11 mouse cellular contexts compared by ENCODE assay signal in the genomic region with DNA sequence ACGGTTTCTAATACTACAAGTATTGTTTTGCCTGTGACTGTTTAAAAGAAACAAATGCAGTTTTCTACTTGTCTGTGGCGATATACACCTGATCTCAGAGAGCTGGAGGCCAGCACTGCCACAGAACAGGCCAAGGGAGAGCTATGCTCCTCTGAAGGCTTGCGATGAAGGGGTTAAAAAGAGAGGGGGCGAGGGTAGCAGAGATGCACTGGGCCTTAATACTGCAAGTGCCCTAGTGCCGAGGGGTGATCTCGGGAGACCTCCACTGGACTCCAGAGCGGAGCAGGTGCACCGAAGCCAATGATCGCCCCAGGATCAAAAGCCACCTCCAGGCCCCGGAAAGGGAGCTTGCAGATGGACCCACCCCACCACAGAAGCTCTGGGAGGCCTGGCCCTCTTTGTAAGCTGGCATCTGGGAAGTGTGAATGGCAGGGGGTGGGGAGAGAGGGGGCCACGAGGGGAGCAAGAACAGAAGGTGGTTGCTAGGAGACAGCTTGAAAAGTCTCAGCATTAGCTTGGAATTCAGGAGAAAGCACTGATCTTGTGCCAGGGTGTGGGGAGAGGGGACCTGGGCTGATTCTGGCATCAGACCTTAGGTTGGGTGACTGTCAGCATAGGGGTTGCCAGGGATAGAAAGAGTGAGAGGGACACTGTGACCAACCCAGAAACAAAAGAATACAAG. TPM values are rescaled to one million over a fixed set of nuclear protein-coding genes. Genes with fewer than 3 reads are reported as not detected.
DNase-seq lines count a peak whose midpoint lies in the region; ATAC-seq and TF ChIP-seq lines count a peak whose summit lies in the region.
"Had no signal": no experiment of that assay in that cellular context is flagged by ENCODE, and none has a peak within 500 bp of the region (broad histone marks: within the 10 kb centered on the region; RNA-seq: fewer than 3 reads in every experiment).

No protein-coding gene starts in this region.

- H3K4me2 ChIP-seq in heart, embryonic 12.5 days, result no peak overlapping the region
- H3K4me2 ChIP-seq in liver, postnatal 0 days (ENCODE audit: low read depth, low read length), result no peak overlapping the region
- H3K4me2 ChIP-seq in kidney, embryonic 14.5 days (replicated peaks; ENCODE audit: low read depth, low read length), result no peak overlapping the region
- H3K4me2 ChIP-seq: embryonic facial prominence, embryonic 13.5 days had no signal

- H3K27ac ChIP-seq in heart, embryonic 12.5 days (ENCODE audit: poor library complexity, severe bottlenecking), result no peak overlapping the region
- no peak overlapping the region for H3K27ac ChIP-seq in liver, postnatal 0 days (ENCODE audit: low read depth)
- no peak overlapping the region for H3K27ac ChIP-seq in kidney, embryonic 14.5 days (ENCODE audit: low read depth, low read length)
- H3K27ac ChIP-seq: embryonic facial prominence, embryonic 13.5 days; kidney, postnatal 0 days had no signal

- H3K36me3 ChIP-seq in heart, embryonic 12.5 days, result peaks cover 3% of the 10 kb centered on the region; the same call in 1 of the 2 replicates
- peaks cover 14% of the 10 kb centered on the region for H3K36me3 ChIP-seq in liver, postnatal 0 days (replicated peaks; ENCODE audit: insufficient read depth, low read length)
- H3K36me3 ChIP-seq in kidney, embryonic 14.5 days (ENCODE audit: control insufficient read depth, insufficient read depth, low read length), result peaks cover 8% of the 10 kb centered on the region; the same call in 1 of the 2 replicates

- no peak for TF ChIP-seq CTCF in liver, postnatal 0 days (IDR thresholded peaks at IDR 0.05; ENCODE audit: low read depth)

- intact Hi-C loops in left cerebral cortex, postnatal 14 days (cut with DNase I), result loop anchor here (5.0 kb wide), 1 partner anchor 121 kb away; no protein-coding TSS in a partner anchor

- no peak for TF ChIP-seq EP300 in liver, postnatal 0 days (IDR thresholded peaks at IDR 0.05; ENCODE audit: low read depth)

- WGBS in heart, embryonic 12.5 days, result 69% methylated on average over 11 of the region's 11 CpGs
- 67% methylated on average over 11 of the region's 11 CpGs for WGBS in liver, postnatal 0 days (ENCODE audit: insufficient replicate concordance)
- 48% methylated on average over 11 of the region's 11 CpGs for WGBS in kidney, embryonic 14.5 days

- no peaks in the 10 kb centered on the region for H3K27me3 ChIP-seq in heart, embryonic 12.5 days (replicated peaks)
- H3K27me3 ChIP-seq in liver, postnatal 0 days (ENCODE audit: insufficient read depth, low read length), result no peaks in the 10 kb centered on the region
- no peaks in the 10 kb centered on the region for H3K27me3 ChIP-seq in kidney, embryonic 14.5 days (ENCODE audit: control insufficient read depth, insufficient read depth, low read length)
- H3K27me3 ChIP-seq: embryonic facial prominence, embryonic 13.5 days had no signal

- 0 out of 2 replicates have a peak, but pooled peaks have one; percentile 33 for ATAC-seq in heart, embryonic 12.5 days (ENCODE audit: insufficient number of reproducible peaks, low FRiP score)
- ATAC-seq in megakaryocyte progenitor cell, adult 5-6 weeks (replicated peaks; ENCODE audit: poor library complexity), result no peak
- no peak for ATAC-seq in liver, postnatal 0 days
- ATAC-seq in kidney, embryonic 14.5 days (ENCODE audit: low FRiP score, low TSS enrichment), result no peak

- peaks cover 13% of the 10 kb centered on the region for H3K4me1 ChIP-seq in heart, embryonic 12.5 days (replicated peaks)
- H3K4me1 ChIP-seq in liver, postnatal 0 days (ENCODE audit: insufficient read depth), result no peaks in the 10 kb centered on the region
- H3K4me1 ChIP-seq in kidney, embryonic 14.5 days (ENCODE audit: control insufficient read depth, insufficient read depth, low read length), result no peaks in the 10 kb centered on the region
- H3K4me1 ChIP-seq: megakaryocyte, embryonic 14.5 days had no signal

- H3K9ac ChIP-seq in heart, embryonic 12.5 days, result no peak overlapping the region
- H3K9ac ChIP-seq in liver, postnatal 0 days (replicated peaks), result no peak overlapping the region
- H3K9ac ChIP-seq in kidney, embryonic 14.5 days (ENCODE audit: low read depth, low read length), result no peak overlapping the region
- H3K9ac ChIP-seq: embryonic facial prominence, embryonic 13.5 days had no signal

- no peak overlapping the region for H3K4me3 ChIP-seq in heart, embryonic 12.5 days
- H3K4me3 ChIP-seq in liver, postnatal 0 days (ENCODE audit: low read depth, low read length), result no peak overlapping the region
- H3K4me3 ChIP-seq in kidney, embryonic 14.5 days (ENCODE audit: low read length), result no peak overlapping the region
- H3K4me3 ChIP-seq: embryonic facial prominence, embryonic 13.5 days; megakaryocyte, embryonic 14.5 days had no signal

- no peak for DNase-seq in heart, adult 18-20 months
- peak; percentile 51 to 65 for DNase-seq in frontal cortex, postnatal 36 days (ENCODE audit: low spot score in 2 of 2)
- DNase-seq in left cerebral cortex, postnatal 14 days (ENCODE audit: low spot score in 2 of 2), result peak; percentile 64 to 85
- peak; percentile 43 to 56 for DNase-seq in right cerebral cortex, adult 2 months (ENCODE audit: low spot score in 2 of 2)
- no peak for DNase-seq in liver, postnatal 0 days

- H3K9me3 ChIP-seq in heart, embryonic 12.5 days (replicated peaks), result 0 out of 2 replicates have a peak, but pooled peaks cover 5% of the 10 kb centered on the region
- H3K9me3 ChIP-seq in liver, postnatal 0 days (ENCODE audit: low read length), result no peaks in the 10 kb centered on the region
- H3K9me3 ChIP-seq in kidney, embryonic 14.5 days (ENCODE audit: control insufficient read depth, low read length), result no peaks in the 10 kb centered on the region
- H3K9me3 ChIP-seq: embryonic facial prominence, embryonic 13.5 days; megakaryocyte, embryonic 14.5 days had no signal

RNA-seq across cellular contexts. Expression of a gene that starts 22.2 kb away (rescaled TPM):
- polyA plus RNA-seq in heart, embryonic 12.5 days (2016; fragmentation: Nextera tagmentation; extraction: Ambion mirVana), result 68.5 and 73.8 TPM in 2 replicates
- 10 to 100 TPM; 35.6 to 36.2 TPM for total RNA-seq in heart, adult 18-20 months (2021)
- 10 to 100 TPM; 45.4 to 47.9 TPM for total RNA-seq in left cerebral cortex, postnatal 14 days (2021)
- total RNA-seq in megakaryocyte progenitor cell, adult 5-6 weeks (2015), result 124 and 138 TPM in 2 replicates
- 97.4 and 113 TPM in 2 replicates for total RNA-seq in megakaryocyte progenitor cell, adult 5-6 weeks (2017)
- polyA plus RNA-seq in liver, postnatal 0 days (2015; fragmentation: Nextera tagmentation; extraction: Ambion mirVana), result 26.9 and 28.3 TPM in 2 replicates
- 108 TPM in 2 replicates for polyA plus RNA-seq in kidney, embryonic 14.5 days (2014; fragmentation: Nextera tagmentation; extraction: Ambion mirVana)

RNA-seq across cellular contexts. Expression of a gene that starts 57.8 kb away (rescaled TPM):
- polyA plus RNA-seq in heart, embryonic 12.5 days (2016; fragmentation: Nextera tagmentation; extraction: Ambion mirVana), result not detected in 2 replicates
- total RNA-seq in heart, adult 18-20 months (2021), result not detected
- total RNA-seq in left cerebral cortex, postnatal 14 days (2021), result 10 to 100 TPM; 48.7 to 50.3 TPM
- not detected in 2 replicates for total RNA-seq in megakaryocyte progenitor cell, adult 5-6 weeks (2015)
- total RNA-seq in megakaryocyte progenitor cell, adult 5-6 weeks (2017), result not detected in 2 replicates
- not detected in 2 replicates for polyA plus RNA-seq in liver, postnatal 0 days (2015; fragmentation: Nextera tagmentation; extraction: Ambion mirVana)
- not detected in 2 replicates for polyA plus RNA-seq in kidney, embryonic 14.5 days (2014; fragmentation: Nextera tagmentation; extraction: Ambion mirVana)
- polyA plus RNA-seq: kidney, postnatal 0 days had no signal

Comparison
In these comparisons a context has a peak if more than half of its experiments do, and no peak if none do; other contexts are left out.
1. DNase-seq: peak in frontal cortex, postnatal 36 days (2 of 2), left cerebral cortex, postnatal 14 days (2 of 2) and right cerebral cortex, adult 2 months (2 of 2); none in heart, adult 18-20 months (0 of 2) and liver, postnatal 0 days (single experiment).
2. RNA of a gene that starts 57.8 kb away (total RNA-seq): 48.7 to 50.3 TPM in left cerebral cortex, postnatal 14 days; not detected in heart, adult 18-20 months and not detected in megakaryocyte progenitor cell, adult 5-6 weeks; every median in the first group is over 10 times any median in the second.